Mouse (Mus musculus) central nervous system, embryonic 18 days (tissue): ENCODE measurements around the gene Chia1. TPM values are rescaled to one million over a fixed set of nuclear protein-coding genes. Genes with fewer than 3 reads are reported as not detected.

Source experiments
- polyA plus RNA-seq: library from polyadenylated mRNA; depleted of rRNA; stranded (reverse); fragments of >200 nt; gene quantifications from 2 replicates; pipeline ENCODE4 v1.2.3, GENCODE M21; 2012; rRNA removed

Chia1 gene
- 2.9 and 3.4 TPM in 2 replicates for polyA plus RNA-seq

GRCm38 (mm10) chr3:106112929-106113328, at the start of gene Chia1:
TSS of gene Chia1 (plus strand) at chr3:106113229.

DNA sequence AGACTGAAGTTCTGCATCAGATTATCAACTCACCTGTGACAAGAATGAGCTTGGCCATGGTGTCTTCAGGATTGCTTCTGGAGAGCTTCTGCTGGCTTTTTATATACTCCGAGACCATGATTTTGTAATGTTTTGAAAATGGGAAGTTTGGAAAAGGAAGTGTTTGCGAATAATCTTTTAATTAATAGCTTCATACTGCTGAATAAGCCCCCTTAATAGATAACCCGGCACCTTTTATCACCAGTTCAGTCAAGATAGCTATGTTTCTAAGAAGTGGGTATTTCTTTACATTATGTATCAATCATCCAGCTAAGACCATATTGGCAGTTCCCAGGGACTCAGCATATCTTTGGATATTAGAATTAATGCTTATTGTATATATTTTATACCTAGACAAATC, 54.4 kb downstream of the Chia1 start, which contains the start of gene Chil3:
Chil3 (minus strand) TSS at position 101 of the 400 bp plus-strand sequence.

Other genes starting within 250 kb of the Chia1 start
- gene Adora3, start 242.4 kb upstream of the Chia1 start, polyA plus RNA-seq: 0.19 TPM in 2 replicates
- gene Tmigd3, start 242.3 kb upstream of the Chia1 start, polyA plus RNA-seq: 0.16 TPM in 1 of 2 replicates, not detected in the other
- 0.31 and 0.49 TPM in 2 replicates for gene I830077J02Rik, start 180.6 kb upstream of the Chia1 start, polyA plus RNA-seq
- gene Wdr77, start 153.9 kb upstream of the Chia1 start, polyA plus RNA-seq: 67.9 and 71.0 TPM in 2 replicates
- gene Atp5f1, start 153.1 kb upstream of the Chia1 start, polyA plus RNA-seq: 296 and 318 TPM in 2 replicates
- gene Ovgp1, start 139.5 kb upstream of the Chia1 start, polyA plus RNA-seq: 15.0 and 15.8 TPM in 2 replicates
- gene Pifo, start 98.6 kb upstream of the Chia1 start, polyA plus RNA-seq: 3.6 and 5.9 TPM in 2 replicates
- gene Chil5, start 80.4 kb upstream of the Chia1 start, polyA plus RNA-seq: 0.07 and 0.08 TPM in 2 replicates
- 0.09 TPM in 1 of 2 replicates, not detected in the other for gene Chil3, start 54.3 kb downstream of the Chia1 start, polyA plus RNA-seq
- gene Chil4, start 106.3 kb downstream of the Chia1 start, polyA plus RNA-seq: not detected in 2 replicates